Mouse (Mus musculus) kidney, embryonic 14.5 days (tissue): ENCODE results near the gene Ipmk. TPM values are rescaled to one million over a fixed set of nuclear protein-coding genes. Genes with fewer than 3 reads are reported as not detected.

ENCODE experiments used
- ATAC-seq: fragments of 200-750 bp; cut with Nextera tagmentation; 2 replicates; pipeline ENCODE4 v1.8.0; 2017; ENCODE audit warnings: moderate number of reproducible peaks, mild to moderate bottlenecking, moderate TSS enrichment, moderate library complexity; ENCODE audit not compliant: low FRiP score, low TSS enrichment
- H3K27ac ChIP-seq: fragments of 300-500 bp; sonication (generic); 2 replicates; pipeline ENCODE4 v1.5.1; 2014; ENCODE audit warnings: low read depth, mild to moderate bottlenecking, low read length, moderate library complexity, mixed read lengths
- H3K27me3 ChIP-seq: fragments of 300-500 bp; sonication (generic); 2 replicates; pipeline ENCODE4 v1.6.1; 2014; ENCODE audit warnings: mild to moderate bottlenecking, low read length; ENCODE audit not compliant: control insufficient read depth, insufficient read depth
- H3K36me3 ChIP-seq: fragments of 300-500 bp; sonication (generic); 2 replicates; pipeline ENCODE4 v1.6.1; 2014; ENCODE audit warnings: low read length, mixed read lengths; ENCODE audit not compliant: control insufficient read depth, insufficient read depth
- H3K4me1 ChIP-seq: fragments of 300-500 bp; sonication (generic); 2 replicates; pipeline ENCODE4 v1.6.1; 2014; ENCODE audit warnings: low read length, mixed read lengths; ENCODE audit not compliant: control insufficient read depth, insufficient read depth
- H3K4me2 ChIP-seq: fragments of 300-500 bp; sonication (generic); replicated peaks from 2 replicates; pipeline ENCODE4 v1.6.1; 2014; ENCODE audit warnings: low read depth, mild to moderate bottlenecking, low read length
- H3K4me3 ChIP-seq: fragments of 300-500 bp; sonication (generic); 2 replicates; pipeline ENCODE4 v1.5.1; 2014; ENCODE audit warnings: mild to moderate bottlenecking, low read length
- H3K9ac ChIP-seq: fragments of 300-500 bp; sonication (generic); 2 replicates; pipeline ENCODE4 v1.6.1; 2014; ENCODE audit warnings: low read depth, mild to moderate bottlenecking, low read length, moderate library complexity
- H3K9me3 ChIP-seq: fragments of 300-500 bp; sonication (generic); 2 replicates; pipeline ENCODE4 v1.6.1; 2016; ENCODE audit warnings: low read length; ENCODE audit not compliant: control insufficient read depth
- WGBS: fragments of 180-500 bp; shearing (Covaris S2); extraction: QIAGEN DNeasy Blood & Tissue Kit; methylation state at CpG from one replicate; pipeline ENCODE4 v1.1.7; 2014; 5-methylcytosine and 5-hydroxymethylcytosine counted together
- polyA plus RNA-seq: library from polyadenylated mRNA; unstranded; fragments of >200 nt; fragmentation: Nextera tagmentation; extraction: Ambion mirVana; gene quantifications from 2 replicates; pipeline ENCODE4 v1.2.1, GENCODE M21; 2014

Gene Ipmk
- polyA plus RNA-seq, 1 experiment from 2014 or later: 22.0 TPM

DNA sequence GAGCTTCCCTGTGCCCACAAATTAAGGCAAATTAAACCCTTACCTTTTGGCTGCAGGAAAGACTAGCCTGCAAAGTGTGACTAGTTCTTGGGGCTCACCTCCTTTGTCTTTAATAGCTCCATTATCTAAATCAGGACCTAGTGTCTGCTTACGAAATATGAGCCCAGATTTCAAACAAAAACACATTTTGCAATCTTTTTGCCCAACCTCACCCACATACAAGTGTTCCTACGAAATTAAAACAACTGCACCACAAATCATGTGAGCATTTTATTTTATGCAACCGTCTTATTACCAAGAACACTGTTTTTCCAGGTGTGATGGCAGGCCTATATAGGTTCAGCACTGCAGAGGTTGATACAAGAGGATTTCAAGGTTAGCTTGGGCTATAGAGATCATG lies 4.4 kb upstream of the Ipmk start:
- WGBS: 78% methylated on average over 3 of the region's 3 CpGs
- Histone ChIP-seq H3K9me3 (no peaks in the 10 kb centered on the region), H3K36me3 (no peaks in the 10 kb centered on the region), H3K27ac (no peak overlapping the region), H3K9ac (no peak overlapping the region), H3K4me3 (no peak overlapping the region), H3K27me3 (no peaks in the 10 kb centered on the region), H3K4me2 (no peak overlapping the region), H3K4me1 (peaks cover 11% of the 10 kb centered on the region; the same call in 1 of the 2 replicates)
- no peak for ATAC-seq

- no peak for ATAC-seq
- H3K9ac ChIP-seq: peak overlapping the region; percentile 78; the same call in 1 of the 2 replicates
- H3K4me3 ChIP-seq: peak overlapping the region; percentile 83
- H3K4me1 ChIP-seq: peaks cover 11% of the 10 kb centered on the region; the same call in 1 of the 2 replicates
- no peak overlapping the region for H3K27ac ChIP-seq
- H3K27me3 ChIP-seq: no peaks in the 10 kb centered on the region
- WGBS: 23% methylated on average over 14 of the region's 14 CpGs
- H3K4me2 ChIP-seq: peak overlapping the region; percentile 78
- no peaks in the 10 kb centered on the region for H3K36me3 ChIP-seq
- H3K9me3 ChIP-seq: no peaks in the 10 kb centered on the region
Measured at GRCm38 (mm10) chr10:71343567-71344265, 3.8 kb upstream of the Ipmk start.

DNA sequence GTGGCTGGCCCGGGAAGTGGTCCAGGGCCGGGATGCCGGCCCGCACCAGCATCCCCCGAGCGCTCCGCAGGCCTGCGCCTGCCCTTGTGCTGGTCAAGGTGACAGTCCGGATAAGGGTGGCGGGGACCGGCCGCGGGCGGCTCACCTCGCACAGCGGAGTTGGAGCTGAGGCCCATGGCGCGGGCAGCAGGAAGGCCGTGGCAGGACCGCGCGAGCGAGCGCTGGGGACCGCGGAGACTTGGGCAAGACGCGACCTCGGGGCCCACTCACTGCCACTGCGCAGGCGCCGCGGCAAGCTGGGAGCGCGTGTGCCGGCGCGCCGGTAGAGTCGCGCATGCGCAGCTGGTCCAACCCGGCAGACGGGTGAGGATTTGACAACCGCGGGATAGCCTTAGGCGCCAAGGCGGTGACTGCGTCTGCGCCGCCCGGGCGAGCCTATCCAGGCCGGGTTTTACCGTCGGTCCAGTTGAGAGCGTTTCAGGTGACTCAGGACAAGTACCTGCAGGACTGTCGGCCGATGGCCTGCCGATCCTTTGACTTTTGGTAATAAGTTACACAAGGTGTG lies 2.9 kb upstream of the Ipmk start, which contains the start of gene Cisd1:
TSS of gene Cisd1 (minus strand) at position 376 of the 565 bp plus-strand sequence.
- peak; percentile 78 for ATAC-seq
- Histone ChIP-seq H3K4me1 (peaks cover 17% of the 10 kb centered on the region; the same call in 1 of the 2 replicates), H3K4me3 (peak within 1 kb of the TSS; percentile 83), H3K36me3 (no peaks in the 10 kb centered on the region), H3K9me3 (no peaks in the 10 kb centered on the region), H3K27ac (no peak within 1 kb of the TSS), H3K9ac (peak within 1 kb of the TSS; percentile 78), H3K27me3 (no peaks in the 10 kb centered on the region), H3K4me2 (peak within 1 kb of the TSS; percentile 78)
- under 1% methylated on average over 60 of the region's 60 CpGs for WGBS

GRCm38 (mm10) chr10:71346106-71346505 lies 1.5 kb upstream of the Ipmk start:
- Histone ChIP-seq H3K27ac (no peak overlapping the region), H3K4me1 (peaks cover 17% of the 10 kb centered on the region; the same call in 1 of the 2 replicates), H3K4me2 (no peak overlapping the region), H3K9ac (no peak overlapping the region), H3K9me3 (no peaks in the 10 kb centered on the region), H3K36me3 (no peaks in the 10 kb centered on the region; the same call in 1 of the 2 replicates), H3K27me3 (no peaks in the 10 kb centered on the region), H3K4me3 (no peak overlapping the region)
- 73% methylated on average over 2 of the region's 2 CpGs for WGBS
- ATAC-seq: no peak

GRCm38 (mm10) chr10:71346722-71347508 lies 648 bp upstream of the Ipmk start:
- no peaks in the 10 kb centered on the region; the same call in 1 of the 2 replicates for H3K36me3 ChIP-seq
- no peak for ATAC-seq
- no peaks in the 10 kb centered on the region for H3K9me3 ChIP-seq
- H3K4me3 ChIP-seq: peak overlapping the region; percentile 89
- 11% methylated on average over 13 of the region's 13 CpGs for WGBS
- H3K4me1 ChIP-seq: peaks cover 17% of the 10 kb centered on the region; the same call in 1 of the 2 replicates
- peak overlapping the region; percentile 84 for H3K9ac ChIP-seq
- peak overlapping the region; percentile 42; the same call in 1 of the 2 replicates for H3K27ac ChIP-seq
- peak overlapping the region; percentile 89 for H3K4me2 ChIP-seq
- no peaks in the 10 kb centered on the region for H3K27me3 ChIP-seq

DNA sequence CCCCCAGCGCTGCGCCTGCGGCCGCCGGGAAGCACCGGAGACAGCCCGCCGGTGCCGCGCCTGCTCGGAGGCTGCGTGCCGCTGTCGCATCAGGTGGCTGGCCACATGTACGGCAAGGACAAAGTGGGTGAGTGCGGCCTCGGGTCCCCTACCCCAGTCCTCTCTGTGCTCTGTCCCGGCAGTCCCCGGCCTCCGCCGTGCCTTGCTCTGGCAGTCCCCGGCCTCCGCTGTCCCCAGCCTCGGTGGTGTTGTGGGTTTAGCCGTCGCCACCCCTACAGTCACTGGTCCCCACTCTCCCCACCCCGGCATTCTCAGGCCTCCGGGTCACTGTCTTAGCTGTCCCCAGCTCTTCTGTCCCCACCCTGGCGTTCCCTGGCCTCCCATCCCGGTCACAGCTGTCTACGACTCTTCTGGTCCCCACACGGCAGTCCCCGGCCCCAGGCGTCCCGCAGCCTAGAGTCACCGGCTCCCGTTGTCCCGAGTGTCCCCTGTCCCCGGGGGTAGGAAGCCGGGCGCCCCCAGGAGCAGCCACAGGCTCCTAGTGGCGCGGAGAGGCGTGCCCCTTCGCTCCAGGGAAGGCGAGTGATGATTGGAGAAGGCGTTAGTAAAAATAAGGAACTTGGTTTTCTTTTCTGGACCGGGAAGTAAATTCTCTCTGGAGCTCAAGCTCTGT lies 537 bp downstream of the Ipmk start:
- H3K4me2 ChIP-seq: peak overlapping the region; percentile 89
- H3K27me3 ChIP-seq: no peaks in the 10 kb centered on the region
- H3K9ac ChIP-seq: peak overlapping the region; percentile 84
- peak; percentile 54 for ATAC-seq
- peak overlapping the region; percentile 71 for H3K27ac ChIP-seq
- H3K4me1 ChIP-seq: peaks cover 17% of the 10 kb centered on the region; the same call in 1 of the 2 replicates
- peak overlapping the region; percentile 89 for H3K4me3 ChIP-seq
- no peaks in the 10 kb centered on the region for H3K9me3 ChIP-seq
- WGBS: under 1% methylated on average over 48 of the region's 48 CpGs
- no peaks in the 10 kb centered on the region; the same call in 1 of the 2 replicates for H3K36me3 ChIP-seq

DNA sequence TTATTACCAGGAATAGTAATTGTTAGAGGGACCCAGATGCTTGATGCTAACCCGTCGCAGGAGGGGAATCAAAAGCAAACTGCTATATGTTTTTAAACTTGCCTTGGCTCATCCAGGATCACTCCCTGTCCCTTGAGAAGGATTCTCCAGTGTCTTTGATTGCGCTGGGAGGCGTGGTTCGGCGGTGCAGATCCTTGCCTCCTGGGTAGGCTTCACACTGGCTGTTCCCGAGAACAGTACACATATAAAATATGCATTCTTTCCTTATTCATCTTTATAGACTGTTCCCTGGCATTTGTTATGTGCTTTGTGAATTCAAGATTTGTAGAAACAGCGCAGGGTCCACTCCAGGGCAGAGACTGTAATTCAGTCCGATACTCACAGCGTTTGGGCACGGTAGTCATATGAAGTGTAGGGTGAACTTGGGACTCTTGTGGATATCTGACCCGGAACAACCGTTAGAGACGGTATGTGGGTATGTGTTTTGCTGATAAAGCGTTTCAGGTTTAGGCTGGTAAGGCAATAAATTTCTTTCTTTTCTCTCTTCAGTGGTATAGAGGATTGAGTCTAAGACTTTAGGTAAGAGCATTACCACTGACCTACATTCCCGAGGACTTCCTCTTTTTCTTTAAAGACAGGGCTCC lies 1.2 kb downstream of the Ipmk start:
- peak overlapping the region; percentile 84 for H3K9ac ChIP-seq

GRCm38 (mm10) chr10:71349290-71349689 lies 1.7 kb downstream of the Ipmk start:
- Histone ChIP-seq H3K27me3 (no peaks in the 10 kb centered on the region), H3K4me3 (peak overlapping the region; percentile 89; the same call in 1 of the 2 replicates), H3K9me3 (no peaks in the 10 kb centered on the region), H3K36me3 (no peaks in the 10 kb centered on the region; the same call in 1 of the 2 replicates), H3K27ac (no peak overlapping the region), H3K9ac (no peak overlapping the region; the same call in 1 of the 2 replicates), H3K4me2 (peak overlapping the region; percentile 89), H3K4me1 (peaks cover 11% of the 10 kb centered on the region; the same call in 1 of the 2 replicates)
- 83% methylated on average over 1 of the region's 1 CpGs for WGBS
- no peak for ATAC-seq

More for the DNA sequence above, 1.2 kb downstream of the Ipmk start:
- Histone ChIP-seq H3K9me3 (no peaks in the 10 kb centered on the region), H3K4me2 (peak overlapping the region; percentile 89), H3K4me1 (peaks cover 12% of the 10 kb centered on the region; the same call in 1 of the 2 replicates), H3K27me3 (no peaks in the 10 kb centered on the region), H3K4me3 (peak overlapping the region; percentile 89), H3K27ac (peak overlapping the region; percentile 71; the same call in 1 of the 2 replicates), H3K36me3 (no peaks in the 10 kb centered on the region; the same call in 1 of the 2 replicates)
- ATAC-seq: no peak
- 17% methylated on average over 16 of the region's 16 CpGs for WGBS
